Mouse (Mus musculus) splenic B cell, adult 2 months (primary cell): ENCODE data around the gene Pou2af1.
A peak's percentile ranks its signal among the peaks of the same experiment; 100 is the strongest.

Experiments used
- DNase-seq: peaks from one replicate; pipeline ENCODE4 v3.0.0-alpha.2; 2011; ENCODE audit warnings: low read depth, low spot score
- H3K27me3 ChIP-seq: 2 replicates; pipeline ENCODE4 v1.6.1; 2012; ENCODE audit warnings: mild to moderate bottlenecking, low read length, moderate library complexity, mixed read lengths; ENCODE audit not compliant: control insufficient read depth, poor library complexity, insufficient read depth, severe bottlenecking
- H3K36me3 ChIP-seq: 2 replicates; pipeline ENCODE4 v1.6.1; 2012; ENCODE audit warnings: mild to moderate bottlenecking, low read length, moderate library complexity, mixed read lengths; ENCODE audit not compliant: control insufficient read depth, poor library complexity, insufficient read depth, severe bottlenecking

Gene Pou2af1

GRCm38 (mm10) chr9:51190655-51191054 is 22.9 kb upstream of the Pou2af1 start:
- H3K27me3 ChIP-seq = no peaks in the 10 kb centered on the region
- no peak for DNase-seq
- H3K36me3 ChIP-seq = no peaks in the 10 kb centered on the region

GRCm38 (mm10) chr9:51194790-51195189 is 18.7 kb upstream of the Pou2af1 start:
- DNase-seq = peak; percentile 55
- no peaks in the 10 kb centered on the region for H3K27me3 ChIP-seq
- no peaks in the 10 kb centered on the region for H3K36me3 ChIP-seq

GRCm38 (mm10) chr9:51208974-51209332 is 4.6 kb upstream of the Pou2af1 start:
- Histone ChIP-seq H3K36me3 (no peaks in the 10 kb centered on the region), H3K27me3 (no peaks in the 10 kb centered on the region)
- no peak for DNase-seq

GRCm38 (mm10) chr9:51211191-51211590 is 2.3 kb upstream of the Pou2af1 start:
- Histone ChIP-seq H3K27me3 (no peaks in the 10 kb centered on the region), H3K36me3 (no peaks in the 10 kb centered on the region; the same call in 1 of the 2 replicates)

GRCm38 (mm10) chr9:51213729-51214237 is 275 bp downstream of the Pou2af1 start:
- peak; percentile 61 for DNase-seq
- Histone ChIP-seq H3K27me3 (no peaks in the 10 kb centered on the region), H3K36me3 (peaks cover 3% of the 10 kb centered on the region; the same call in 1 of the 2 replicates)

More at GRCm38 (mm10) chr9:51211191-51211590, 2.3 kb upstream of the Pou2af1 start:
- peak; percentile 42 for DNase-seq

GRCm38 (mm10) chr9:51215311-51215710 is 1.8 kb downstream of the Pou2af1 start:
- H3K27me3 ChIP-seq = no peaks in the 10 kb centered on the region
- peak; percentile 31 for DNase-seq
- peaks cover 3% of the 10 kb centered on the region; the same call in 1 of the 2 replicates for H3K36me3 ChIP-seq

GRCm38 (mm10) chr9:51215949-51216348 is 2.4 kb downstream of the Pou2af1 start:
- peak; percentile 56 for DNase-seq
- no peaks in the 10 kb centered on the region for H3K27me3 ChIP-seq
- peaks cover 4% of the 10 kb centered on the region; the same call in 1 of the 2 replicates for H3K36me3 ChIP-seq

- DNase-seq = peak; percentile 72
- peaks cover 12% of the 10 kb centered on the region for H3K36me3 ChIP-seq
- no peaks in the 10 kb centered on the region for H3K27me3 ChIP-seq
Observed at GRCm38 (mm10) chr9:51225636-51226166, 12.2 kb downstream of the Pou2af1 start.

GRCm38 (mm10) chr9:51230701-51231389 is 17.3 kb downstream of the Pou2af1 start:
- Histone ChIP-seq H3K27me3 (no peaks in the 10 kb centered on the region), H3K36me3 (peaks cover 24% of the 10 kb centered on the region)
- no peak for DNase-seq

GRCm38 (mm10) chr9:51232163-51232562 is 18.7 kb downstream of the Pou2af1 start:
- no peak for DNase-seq
- H3K36me3 ChIP-seq = peaks cover 25% of the 10 kb centered on the region
- H3K27me3 ChIP-seq = no peaks in the 10 kb centered on the region

- no peak for DNase-seq
- Histone ChIP-seq H3K27me3 (no peaks in the 10 kb centered on the region), H3K36me3 (peaks cover 38% of the 10 kb centered on the region)
Observed at GRCm38 (mm10) chr9:51238741-51239385, 25.4 kb downstream of the Pou2af1 start.

GRCm38 (mm10) chr9:51256780-51257502 is 43.4 kb downstream of the Pou2af1 start:
- no peaks in the 10 kb centered on the region for H3K27me3 ChIP-seq
- peaks cover 1% of the 10 kb centered on the region; the same call in 1 of the 2 replicates for H3K36me3 ChIP-seq
- DNase-seq = no peak

- Histone ChIP-seq H3K27me3 (no peaks in the 10 kb centered on the region), H3K36me3 (peaks cover 1% of the 10 kb centered on the region; the same call in 1 of the 2 replicates)
- DNase-seq = no peak
Observed at GRCm38 (mm10) chr9:51258426-51258825, 44.9 kb downstream of the Pou2af1 start.

GRCm38 (mm10) chr9:51268852-51269251 is 55.3 kb downstream of the Pou2af1 start:
- no peak for DNase-seq
- Histone ChIP-seq H3K36me3 (peaks cover 8% of the 10 kb centered on the region), H3K27me3 (no peaks in the 10 kb centered on the region)
